Mouse (Mus musculus) lung, postnatal 0 days (tissue): Measurements from ENCODE around the gene Gm5741.

Experiments
- CTCF ChIP-seq: IDR thresholded peaks from 2 replicates; pipeline ENCODE4 v1.5.1; 2016; ENCODE audit warnings: antibody characterized with exemption, mild to moderate bottlenecking
- EP300 ChIP-seq: IDR thresholded peaks from 2 replicates; pipeline ENCODE4 v1.6.1; 2016; ENCODE audit warnings: antibody characterized with exemption, mild to moderate bottlenecking, control low read depth

- TF ChIP-seq CTCF (no peak), EP300 (no peak)
Observed at GRCm38 (mm10) chr8:85062603-85063002, 5.2 kb downstream of the Gm5741 start.
